Mouse (Mus musculus): Measurements from ENCODE around the gene 1700001O22Rik.

The 1700001O22Rik gene

GRCm38 (mm10) chr2:30753219-30753618 is 50.2 kb downstream of the 1700001O22Rik start:
- DNase-seq (ENCODE audit: low read depth, low spot score), result no peak

GRCm38 (mm10) chr2:30752471-30752870 is 51.0 kb downstream of the 1700001O22Rik start:
- no peak for DNase-seq (ENCODE audit: low read depth, low spot score)

GRCm38 (mm10) chr2:30750025-30750424 is 53.4 kb downstream of the 1700001O22Rik start:
- DNase-seq (ENCODE audit: low read depth, low spot score), result no peak

GRCm38 (mm10) chr2:30747602-30748162 is 55.8 kb downstream of the 1700001O22Rik start:
- no peak for DNase-seq (ENCODE audit: low read depth, low spot score)

Data from retina, postnatal 7 days (tissue).